Mouse (Mus musculus) E14TG2a.4 (cell line): ENCODE measurements around the gene Psma7.

Experiments
- CTCF ChIP-seq: conservative IDR thresholded peaks from 2 replicates; pipeline ENCODE4 v1.5.1; 2014; ENCODE audit warnings: low read length
- NANOG ChIP-seq: IDR thresholded peaks from 2 replicates; pipeline ENCODE4 v1.6.1; 2014; ENCODE audit warnings: borderline replicate concordance, low read length, mixed read lengths

GRCm38 (mm10) chr2:180025861-180026200, 16.4 kb downstream of the Psma7 start:
- no peak for TF ChIP-seq CTCF
- no peak for TF ChIP-seq NANOG
